Mouse (Mus musculus) CH12.LX (cell line): Measurements from ENCODE around the gene Thsd4.

Experiments
- CHD2 ChIP-seq: IDR thresholded peaks from 2 replicates; pipeline ENCODE4 v1.6.1; 2011; ENCODE audit warnings: low read length, improper control_type of control experiment
- CTCF ChIP-seq, 2 experiments: IDR thresholded peaks in 1 of 2; conservative IDR thresholded peaks in 1 of 2; 2 replicates each; pipeline ENCODE4 v1.5.1; 2011 to 2012; ENCODE audit warnings: low read depth in 2 of 2, low read length in 2 of 2, improper control_type of control experiment in 1 of 2, inconsistent platforms in 1 of 2, mild to moderate bottlenecking in 1 of 2, moderate library complexity in 1 of 2
- EP300 ChIP-seq: IDR thresholded peaks from 2 replicates; pipeline ENCODE4 v1.6.1; 2011; ENCODE audit warnings: low read length, improper control_type of control experiment
- ETS1 ChIP-seq: conservative IDR thresholded peaks from 2 replicates; pipeline ENCODE4 v1.6.1; 2012; ENCODE audit warnings: low read depth, mild to moderate bottlenecking, inconsistent platforms, low read length, improper control_type of control experiment, moderate library complexity
- JUND ChIP-seq: conservative IDR thresholded peaks from 2 replicates; pipeline ENCODE4 v1.6.1; 2011; ENCODE audit warnings: low read depth, low read length, improper control_type of control experiment
- KAT2A ChIP-seq: IDR thresholded peaks from 2 replicates; pipeline ENCODE4 v1.6.1; 2012; ENCODE audit warnings: low read length, improper control_type of control experiment, inconsistent platforms; ENCODE audit not compliant: insufficient replicate concordance
- MAX ChIP-seq: IDR thresholded peaks from 2 replicates; pipeline ENCODE4 v1.6.1; 2011; ENCODE audit warnings: low read length, improper control_type of control experiment
- MXI1 ChIP-seq: IDR thresholded peaks from 2 replicates; pipeline ENCODE4 v1.6.1; 2011; ENCODE audit warnings: mild to moderate bottlenecking, low read depth, low read length, improper control_type of control experiment
- POLR2A ChIP-seq: IDR thresholded peaks from 2 replicates; pipeline ENCODE4 v1.6.1; 2011; ENCODE audit warnings: low read depth, mild to moderate bottlenecking, improper control_type of control experiment, low read length
- TBP ChIP-seq: conservative IDR thresholded peaks from 2 replicates; pipeline ENCODE4 v1.6.1; 2011; ENCODE audit warnings: low read depth, low read length, improper control_type of control experiment
- TCF12 ChIP-seq: IDR thresholded peaks from 2 replicates; pipeline ENCODE4 v1.6.1; 2014; ENCODE audit warnings: low read depth, mild to moderate bottlenecking, inconsistent platforms, low read length, improper control_type of control experiment
- UBTF ChIP-seq: IDR thresholded peaks from 2 replicates; pipeline ENCODE4 v1.6.1; 2012; ENCODE audit warnings: low read depth, mild to moderate bottlenecking, inconsistent platforms, low read length, improper control_type of control experiment, moderate library complexity
- USF1 ChIP-seq: IDR thresholded peaks from 2 replicates; pipeline ENCODE4 v1.6.1; 2014; ENCODE audit warnings: low read depth, mild to moderate bottlenecking, inconsistent platforms, low read length, improper control_type of control experiment
- ZC3H11A ChIP-seq: IDR thresholded peaks from 2 replicates; pipeline ENCODE4 v1.6.1; 2012; ENCODE audit warnings: low read depth, mild to moderate bottlenecking, inconsistent platforms, low read length, improper control_type of control experiment

DNA sequence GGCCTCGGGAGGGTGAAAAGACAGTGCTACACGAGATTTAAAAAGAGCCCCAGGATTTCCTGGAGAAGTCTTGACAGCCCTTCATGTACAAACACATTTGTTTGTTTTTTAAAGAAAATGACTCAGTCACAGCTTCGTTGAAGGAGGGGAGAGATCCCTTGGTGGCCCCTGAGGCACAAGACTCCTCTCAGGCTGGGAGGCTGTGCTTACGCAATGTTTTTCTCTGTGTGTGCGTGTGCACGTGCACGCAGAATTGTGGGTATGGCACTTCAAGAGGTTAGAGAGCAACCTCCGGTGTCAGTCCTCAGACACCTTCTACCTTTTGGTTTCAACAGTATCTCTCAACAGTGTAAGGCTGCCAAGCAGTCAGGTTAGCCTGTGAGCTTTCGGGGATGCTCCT, 153.3 kb downstream of the Thsd4 start:
- no peak for TF ChIP-seq UBTF
- no peak for TF ChIP-seq EP300
- no peak for TF ChIP-seq CTCF (conservative IDR thresholded peaks at IDR 0.05 in 1 of 2, IDR thresholded peaks at IDR 0.05 in 1 of 2; ENCODE audit: low read depth in 2 of 2, low read length in 2 of 2)
- TF ChIP-seq POLR2A = no peak
- no peak for TF ChIP-seq TCF12
- no peak for TF ChIP-seq KAT2A
- TF ChIP-seq MXI1 = no peak
- TF ChIP-seq CHD2 = no peak
- TF ChIP-seq USF1 = no peak
- no peak for TF ChIP-seq ZC3H11A
- no peak for TF ChIP-seq JUND
- no peak for TF ChIP-seq TBP
- TF ChIP-seq MAX = no peak
- TF ChIP-seq ETS1 = no peak
